Mouse (Mus musculus): ENCODE data around the gene Ak8. TPM values are rescaled to one million over a fixed set of nuclear protein-coding genes. Genes with fewer than 3 reads are reported as not detected.

Ak8 gene
- polyA plus RNA-seq, 1 experiment: 0.06 TPM

GRCm38 (mm10) chr2:28860678-28861423, 160.9 kb downstream of the Ak8 start:
- 96% methylated on average over 8 of the region's 8 CpGs for WGBS
- Histone ChIP-seq H3K4me1 (ENCODE audit: control insufficient read depth, insufficient read depth, insufficient read length, low read length) (no peaks in the 10 kb centered on the region; the same call in 1 of the 2 replicates), H3K4me3 (ENCODE audit: low read depth, low read length) (no peak overlapping the region), H3K36me3 (ENCODE audit: control insufficient read depth, insufficient read depth, low read length) (peaks cover 16% of the 10 kb centered on the region), H3K27ac (ENCODE audit: insufficient read depth, low read depth, low read length) (no peak overlapping the region), H3K27me3 (ENCODE audit: control insufficient read depth, insufficient read depth, low read length) (no peaks in the 10 kb centered on the region)
- TF ChIP-seq POLR2A (IDR thresholded peaks at IDR 0.05; ENCODE audit: low read depth, low read length) (no peak), CTCF (IDR thresholded peaks at IDR 0.05; ENCODE audit: extremely low read depth, insufficient read length, insufficient replicate concordance, low read depth, low read length) (no peak)

Other genes starting within 250 kb of the Ak8 start
- gene 1700007K13Rik, start 233.8 kb upstream of the Ak8 start, polyA plus RNA-seq (2012; rRNA removed): not detected in 2 replicates
- gene Mrps2, start 232.1 kb upstream of the Ak8 start, polyA plus RNA-seq (2012; rRNA removed): 16.4 and 21.0 TPM in 2 replicates
- 4.7 and 4.8 TPM in 2 replicates for gene Gbgt1, start 203.3 kb upstream of the Ak8 start, polyA plus RNA-seq (2012; rRNA removed)
- gene Gm10134, start 194.1 kb upstream of the Ak8 start, polyA plus RNA-seq (2012; rRNA removed): 0.57 TPM in 1 of 2 replicates, not detected in the other
- gene Ralgds, start 187.0 kb upstream of the Ak8 start, polyA plus RNA-seq (2012; rRNA removed): 51.2 and 110 TPM in 2 replicates
- 8.8 and 5,109 TPM in 2 replicates for gene Cel, start 136.8 kb upstream of the Ak8 start, polyA plus RNA-seq (2012; rRNA removed)
- 7.7 and 13.7 TPM in 2 replicates for gene Gtf3c5, start 116.4 kb upstream of the Ak8 start, polyA plus RNA-seq (2012; rRNA removed)
- gene Gfi1b, start 78.2 kb upstream of the Ak8 start, polyA plus RNA-seq (2012; rRNA removed): 1.3 and 1.8 TPM in 2 replicates
- gene Tsc1, start 58.9 kb upstream of the Ak8 start, polyA plus RNA-seq (2012; rRNA removed): 3.2 and 7.0 TPM in 2 replicates
- gene Spaca9, start 437 bp upstream of the Ak8 start, polyA plus RNA-seq (2012; rRNA removed): 1.4 TPM in 1 of 2 replicates, not detected in the other
- gene Gtf3c4, start 140.2 kb downstream of the Ak8 start, polyA plus RNA-seq (2012; rRNA removed): 2.4 and 4.7 TPM in 2 replicates
- gene Ddx31, start 140.2 kb downstream of the Ak8 start, polyA plus RNA-seq (2012; rRNA removed): 0.71 and 0.94 TPM in 2 replicates
- gene Barhl1, start 216.5 kb downstream of the Ak8 start, polyA plus RNA-seq (2012; rRNA removed): not detected in 2 replicates

Measured in small intestine, adult 2 months (tissue).